Mouse (Mus musculus): ENCODE measurements around the gene Akr1b7.

DNA sequence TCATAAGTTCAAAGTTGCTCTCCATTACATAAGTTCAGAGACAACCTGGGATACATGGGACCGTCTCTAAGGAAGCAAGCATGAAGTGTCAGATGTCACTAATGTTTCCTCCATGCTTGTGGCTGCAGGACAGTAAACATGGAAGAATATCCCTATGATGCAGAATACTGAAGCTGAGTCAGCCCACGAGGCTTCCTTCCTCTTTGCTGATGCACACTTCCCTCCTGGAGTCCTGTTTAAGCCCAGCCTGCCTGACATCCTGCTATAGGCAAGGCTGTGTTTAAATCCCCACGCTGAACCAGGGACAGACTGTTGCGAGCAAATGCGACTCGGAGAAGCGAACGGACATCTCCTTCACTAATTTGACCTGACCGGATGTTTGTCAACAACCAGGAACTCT, 44.1 kb upstream of the Akr1b7 start:
- TF ChIP-seq POLR2A (IDR thresholded peaks at IDR 0.05; ENCODE audit: control insufficient read depth, extremely low read depth, insufficient read depth, low read length, poor library complexity) (no peak), CTCF (IDR thresholded peaks at IDR 0.05; ENCODE audit: borderline replicate concordance, control insufficient read depth, extremely low read depth, insufficient read depth, low read length, poor library complexity) (no peak)
